Mouse (Mus musculus): ENCODE measurements around the gene Gapt. TPM values are rescaled to one million over a fixed set of nuclear protein-coding genes. Genes with fewer than 3 reads are reported as not detected.
"Not testable (repeated sequence)": the region's sequence is repeated elsewhere in the genome, so short reads cannot be mapped to it uniquely, and the experiment has no call there.

Gapt gene
- polyA plus RNA-seq, 1 experiment from 2014 or later = 0.08 TPM

GRCm38 (mm10) chr13:110392631-110393030 is 35.6 kb upstream of the Gapt start:
- no peak overlapping the region for H3K4me2 ChIP-seq
- no peak overlapping the region for H3K9ac ChIP-seq
- ATAC-seq (replicated peaks) = no peak
- peaks cover 11% of the 10 kb centered on the region for H3K4me1 ChIP-seq
- 46% methylated on average over 3 of the region's 3 CpGs for WGBS
- 0 out of 2 replicates have a peak, but pooled peaks cover 3% of the 10 kb centered on the region for H3K27me3 ChIP-seq (replicated peaks)
- no peak overlapping the region for H3K4me3 ChIP-seq
- no peak overlapping the region for H3K27ac ChIP-seq
- H3K36me3 ChIP-seq (replicated peaks) = peaks cover 2% of the 10 kb centered on the region; the same call in 1 of the 2 replicates
- no peaks in the 10 kb centered on the region for H3K9me3 ChIP-seq

GRCm38 (mm10) chr13:110392210-110392609 is 35.2 kb upstream of the Gapt start:
- Histone ChIP-seq H3K4me2 (no peak overlapping the region), H3K9ac (no peak overlapping the region), H3K27me3 (replicated peaks) (0 out of 2 replicates have a peak, but pooled peaks cover 3% of the 10 kb centered on the region), H3K36me3 (replicated peaks) (no peaks in the 10 kb centered on the region), H3K9me3 (no peaks in the 10 kb centered on the region), H3K4me1 (peaks cover 7% of the 10 kb centered on the region; the same call in 1 of the 2 replicates), H3K4me3 (no peak overlapping the region), H3K27ac (no peak overlapping the region)
- ATAC-seq (replicated peaks) = no peak
- WGBS = 18% methylated on average over 8 of the region's 8 CpGs

GRCm38 (mm10) chr13:110384514-110384913 is 27.5 kb upstream of the Gapt start:
- 71% methylated on average over 6 of the region's 6 CpGs for WGBS
- Histone ChIP-seq H3K36me3 (replicated peaks) (no peaks in the 10 kb centered on the region), H3K27me3 (replicated peaks) (0 out of 2 replicates have a peak, but pooled peaks cover 2% of the 10 kb centered on the region), H3K4me2 (no peak overlapping the region), H3K9ac (no peak overlapping the region), H3K9me3 (no peaks in the 10 kb centered on the region), H3K4me3 (no peak overlapping the region), H3K27ac (no peak overlapping the region), H3K4me1 (no peaks in the 10 kb centered on the region)
- ATAC-seq (replicated peaks) = no peak

GRCm38 (mm10) chr13:110382447-110382901 is 25.5 kb upstream of the Gapt start:
- H3K4me3 ChIP-seq = no peak overlapping the region
- H3K9ac ChIP-seq = no peak overlapping the region
- ATAC-seq (replicated peaks) = peak; percentile 62
- H3K27me3 ChIP-seq (replicated peaks) = 0 out of 2 replicates have a peak, but pooled peaks cover 2% of the 10 kb centered on the region
- 20% methylated on average over 5 of the region's 5 CpGs for WGBS
- no peaks in the 10 kb centered on the region for H3K36me3 ChIP-seq (replicated peaks)
- H3K27ac ChIP-seq = no peak overlapping the region
- no peaks in the 10 kb centered on the region for H3K9me3 ChIP-seq
- no peak overlapping the region for H3K4me2 ChIP-seq
- H3K4me1 ChIP-seq = no peaks in the 10 kb centered on the region

- H3K9me3 ChIP-seq = no peaks in the 10 kb centered on the region
- no peaks in the 10 kb centered on the region for H3K27me3 ChIP-seq (replicated peaks)
- H3K27ac ChIP-seq = no peak overlapping the region
- H3K4me1 ChIP-seq = no peaks in the 10 kb centered on the region
- no peak overlapping the region for H3K9ac ChIP-seq
- no peak overlapping the region for H3K4me3 ChIP-seq
- ATAC-seq (replicated peaks) = peak; percentile 31; the same call in 1 of the 2 replicates
- 92% methylated on average over 1 of the region's 1 CpGs for WGBS
- H3K4me2 ChIP-seq = no peak overlapping the region
- H3K36me3 ChIP-seq (replicated peaks) = no peaks in the 10 kb centered on the region
These were observed 12.7 kb upstream of the Gapt start for GRCm38 (mm10) chr13:110369673-110370072.

- not testable (repeated sequence) for H3K4me2 ChIP-seq; H3K27me3 ChIP-seq (replicated peaks); H3K9me3 ChIP-seq; H3K4me3 ChIP-seq; H3K9ac ChIP-seq; H3K4me1 ChIP-seq; H3K36me3 ChIP-seq (replicated peaks)
- H3K27ac ChIP-seq = 0 out of 2 replicates have a peak overlapping the region, but pooled peaks have one; percentile 9
- ATAC-seq (replicated peaks) = peak; percentile 76
- 46% methylated on average over 6 of the region's 6 CpGs for WGBS
These were observed 11.6 kb upstream of the Gapt start for GRCm38 (mm10) chr13:110368556-110369040.

- Histone ChIP-seq H3K36me3 (replicated peaks) (no peaks in the 10 kb centered on the region), H3K9ac (no peak overlapping the region), H3K9me3 (no peaks in the 10 kb centered on the region), H3K4me2 (no peak overlapping the region), H3K4me1 (no peaks in the 10 kb centered on the region), H3K27ac (peak overlapping the region; percentile 9; the same call in 1 of the 2 replicates), H3K27me3 (replicated peaks) (no peaks in the 10 kb centered on the region), H3K4me3 (no peak overlapping the region)
- peak; percentile 40 for ATAC-seq (replicated peaks)
- 91% methylated on average over 3 of the region's 3 CpGs for WGBS
These were observed 11.1 kb upstream of the Gapt start for GRCm38 (mm10) chr13:110367961-110368555.

- 92% methylated on average over 3 of the region's 3 CpGs for WGBS
These were observed 9.5 kb upstream of the Gapt start for GRCm38 (mm10) chr13:110366477-110366876.

GRCm38 (mm10) chr13:110363722-110364121 is 6.7 kb upstream of the Gapt start:
- no peak overlapping the region for H3K27ac ChIP-seq
- H3K4me2 ChIP-seq = no peak overlapping the region
- no peaks in the 10 kb centered on the region for H3K4me1 ChIP-seq
- no peak for ATAC-seq (replicated peaks)
- WGBS = 87% methylated on average over 6 of the region's 6 CpGs
- no peak overlapping the region for H3K9ac ChIP-seq
- H3K36me3 ChIP-seq (replicated peaks) = no peaks in the 10 kb centered on the region
- no peak overlapping the region for H3K4me3 ChIP-seq
- H3K9me3 ChIP-seq = no peaks in the 10 kb centered on the region
- no peaks in the 10 kb centered on the region for H3K27me3 ChIP-seq (replicated peaks)

More at GRCm38 (mm10) chr13:110366477-110366876, 9.5 kb upstream of the Gapt start:
- H3K4me3 ChIP-seq = no peak overlapping the region
- H3K4me1 ChIP-seq = no peaks in the 10 kb centered on the region
- no peak overlapping the region for H3K9ac ChIP-seq
- no peaks in the 10 kb centered on the region for H3K9me3 ChIP-seq
- ATAC-seq (replicated peaks) = no peak
- no peak overlapping the region for H3K4me2 ChIP-seq
- H3K27me3 ChIP-seq (replicated peaks) = no peaks in the 10 kb centered on the region
- H3K27ac ChIP-seq = no peak overlapping the region
- H3K36me3 ChIP-seq (replicated peaks) = no peaks in the 10 kb centered on the region

- H3K4me2 ChIP-seq = no peak overlapping the region
- no peak overlapping the region for H3K9ac ChIP-seq
- no peaks in the 10 kb centered on the region for H3K36me3 ChIP-seq (replicated peaks)
- no peak for ATAC-seq (replicated peaks)
- H3K27me3 ChIP-seq (replicated peaks) = no peaks in the 10 kb centered on the region
- no peak overlapping the region for H3K27ac ChIP-seq
- peaks cover 8% of the 10 kb centered on the region for H3K4me1 ChIP-seq
- H3K4me3 ChIP-seq = no peak overlapping the region
- no peaks in the 10 kb centered on the region for H3K9me3 ChIP-seq
- WGBS = 89% methylated on average over 6 of the region's 6 CpGs
These were observed 5.9 kb downstream of the Gapt start for GRCm38 (mm10) chr13:110351051-110351450.

- H3K4me2 ChIP-seq = no peak overlapping the region
- WGBS = 11% methylated on average over 7 of the region's 7 CpGs
- no peak overlapping the region for H3K9ac ChIP-seq
- peak; percentile 86 for ATAC-seq (replicated peaks)
- no peaks in the 10 kb centered on the region for H3K36me3 ChIP-seq (replicated peaks)
- H3K4me3 ChIP-seq = no peak overlapping the region
- H3K27me3 ChIP-seq (replicated peaks) = no peaks in the 10 kb centered on the region
- H3K27ac ChIP-seq = peak overlapping the region; percentile 55
- no peaks in the 10 kb centered on the region for H3K9me3 ChIP-seq
- H3K4me1 ChIP-seq = peaks cover 8% of the 10 kb centered on the region
These were observed 10.3 kb downstream of the Gapt start for GRCm38 (mm10) chr13:110346707-110347106.

- H3K27ac ChIP-seq = no peak overlapping the region
- H3K4me3 ChIP-seq = no peak overlapping the region
- no peaks in the 10 kb centered on the region for H3K9me3 ChIP-seq
- H3K4me1 ChIP-seq = peaks cover 8% of the 10 kb centered on the region
- H3K36me3 ChIP-seq (replicated peaks) = no peaks in the 10 kb centered on the region
- no peaks in the 10 kb centered on the region for H3K27me3 ChIP-seq (replicated peaks)
- H3K4me2 ChIP-seq = no peak overlapping the region
- ATAC-seq (replicated peaks) = no peak
- 52% methylated on average over 6 of the region's 6 CpGs for WGBS
- H3K9ac ChIP-seq = no peak overlapping the region
These were observed 14.4 kb downstream of the Gapt start for GRCm38 (mm10) chr13:110342602-110343001.
